Mouse (Mus musculus) layer of hippocampus, adult 11-12 months (tissue): ENCODE results near the gene Stk40.
A peak's percentile ranks its signal among the peaks of the same experiment; 100 is the strongest.

Experiments
- DNase-seq: peaks from one replicate; pipeline ENCODE4 v3.0.0; 2022; ENCODE audit warnings: low spot score

Gene Stk40

GRCm38 (mm10) chr4:126099365-126099764, 4.4 kb upstream of the Stk40 start:
- no peak for DNase-seq

- DNase-seq: no peak
Measured at GRCm38 (mm10) chr4:126100764-126101163, 3.0 kb upstream of the Stk40 start.

GRCm38 (mm10) chr4:126102061-126102841, 1.5 kb upstream of the Stk40 start:
- DNase-seq: no peak

- peak; percentile 88 for DNase-seq
Measured at GRCm38 (mm10) chr4:126103057-126103581, 638 bp upstream of the Stk40 start.

- DNase-seq: peak; percentile 49
Measured at GRCm38 (mm10) chr4:126104261-126105075, 711 bp downstream of the Stk40 start.

- DNase-seq: no peak
Measured at GRCm38 (mm10) chr4:126105131-126105783, 1.5 kb downstream of the Stk40 start.

GRCm38 (mm10) chr4:126108061-126108740, 4.4 kb downstream of the Stk40 start:
- DNase-seq: no peak

- DNase-seq: no peak
Measured at GRCm38 (mm10) chr4:126109613-126110373, 6.0 kb downstream of the Stk40 start.

GRCm38 (mm10) chr4:126110374-126111152, 6.8 kb downstream of the Stk40 start:
- peak; percentile 83 for DNase-seq

- no peak for DNase-seq
Measured at GRCm38 (mm10) chr4:126111153-126111549, 7.4 kb downstream of the Stk40 start.

GRCm38 (mm10) chr4:126113243-126113642, 9.5 kb downstream of the Stk40 start:
- DNase-seq: no peak

- DNase-seq: no peak
Measured at GRCm38 (mm10) chr4:126113943-126114342, 10.2 kb downstream of the Stk40 start.

- no peak for DNase-seq
Measured at GRCm38 (mm10) chr4:126115411-126115810, 11.7 kb downstream of the Stk40 start.

- no peak for DNase-seq
Measured at GRCm38 (mm10) chr4:126115871-126116521, 12.2 kb downstream of the Stk40 start.

GRCm38 (mm10) chr4:126117116-126117515, 13.4 kb downstream of the Stk40 start:
- no peak for DNase-seq

- peak; percentile 73 for DNase-seq
Measured at GRCm38 (mm10) chr4:126118651-126119050, 14.9 kb downstream of the Stk40 start.

- DNase-seq: no peak
Measured at GRCm38 (mm10) chr4:126119051-126119450, 15.3 kb downstream of the Stk40 start.

GRCm38 (mm10) chr4:126120052-126120451, 16.3 kb downstream of the Stk40 start:
- DNase-seq: no peak

- no peak for DNase-seq
Measured at GRCm38 (mm10) chr4:126120506-126120905, 16.7 kb downstream of the Stk40 start.
